Mouse (Mus musculus) midbrain, embryonic 14.5 days (tissue): ENCODE data around the gene Unc13c. TPM values are rescaled to one million over a fixed set of nuclear protein-coding genes. Genes with fewer than 3 reads are reported as not detected.

Experiments
- ATAC-seq: fragments of 200-750 bp; cut with Nextera tagmentation; 2 replicates; pipeline ENCODE4 v1.8.0; 2017; ENCODE audit warnings: moderate number of reproducible peaks, moderate library complexity; ENCODE audit not compliant: low FRiP score, low TSS enrichment
- DNase-seq: peaks from one replicate; pipeline ENCODE4 v3.0.0-alpha.2; 2015
- H3K27ac ChIP-seq: fragments of 300-500 bp; sonication (generic); replicated peaks from 2 replicates; pipeline ENCODE4 v1.5.1; 2014; ENCODE audit warnings: mild to moderate bottlenecking, low read depth, low read length, moderate library complexity
- H3K27me3 ChIP-seq: fragments of 300-500 bp; sonication (generic); 2 replicates; pipeline ENCODE4 v1.6.1; 2014; ENCODE audit warnings: low read length, control low read depth, mixed read lengths; ENCODE audit not compliant: control insufficient read depth, insufficient read depth
- H3K36me3 ChIP-seq: fragments of 300-500 bp; sonication (generic); 2 replicates; pipeline ENCODE4 v1.6.1; 2014; ENCODE audit warnings: low read length, control low read depth; ENCODE audit not compliant: control insufficient read depth, insufficient read depth
- H3K4me1 ChIP-seq: fragments of 300-500 bp; sonication (generic); 2 replicates; pipeline ENCODE4 v1.6.1; 2014; ENCODE audit warnings: mild to moderate bottlenecking, antibody characterized with exemption, low read length, control low read depth; ENCODE audit not compliant: control insufficient read depth, insufficient read depth
- H3K4me2 ChIP-seq: fragments of 300-500 bp; sonication (generic); 2 replicates; pipeline ENCODE4 v1.6.1; 2014; ENCODE audit warnings: mild to moderate bottlenecking, low read length, moderate library complexity
- H3K4me3 ChIP-seq: fragments of 300-500 bp; sonication (generic); replicated peaks from 2 replicates; pipeline ENCODE4 v1.5.1; 2014; ENCODE audit warnings: low read depth, low read length
- H3K9ac ChIP-seq: fragments of 300-500 bp; sonication (generic); replicated peaks from 2 replicates; pipeline ENCODE4 v1.6.1; 2014; ENCODE audit warnings: mild to moderate bottlenecking, low read length, moderate library complexity
- H3K9me3 ChIP-seq: fragments of 300-500 bp; sonication (generic); 2 replicates; pipeline ENCODE4 v1.6.1; 2016; ENCODE audit warnings: low read length, control low read depth, mixed read lengths; ENCODE audit not compliant: control insufficient read depth
- WGBS: fragments of 180-500 bp; shearing (Covaris S2); extraction: QIAGEN DNeasy Blood & Tissue Kit; methylation state at CpG from one replicate; pipeline ENCODE4 v1.1.7; 2014; 5-methylcytosine and 5-hydroxymethylcytosine counted together
- polyA plus RNA-seq: library from polyadenylated mRNA; unstranded; fragments of >200 nt; fragmentation: Nextera tagmentation; extraction: Ambion mirVana; gene quantifications from 2 replicates; pipeline ENCODE4 v1.2.1, GENCODE M21; 2014

The Unc13c gene
- 4.1 and 4.7 TPM in 2 replicates for polyA plus RNA-seq

GRCm38 (mm10) chr9:73968641-73969121 is at the start of gene Unc13c:
Gene Unc13c, minus strand, starts transcription at chr9:73968966.
- Histone ChIP-seq H3K36me3 (no peaks in the 10 kb centered on the region), H3K9ac (peak within 1 kb of the TSS; percentile 44), H3K9me3 (no peaks in the 10 kb centered on the region), H3K4me1 (peaks cover 7% of the 10 kb centered on the region; the same call in 1 of the 2 replicates), H3K27ac (peak within 1 kb of the TSS; percentile 63), H3K27me3 (no peaks in the 10 kb centered on the region; the same call in 1 of the 2 replicates), H3K4me3 (peak within 1 kb of the TSS; percentile 37), H3K4me2 (peak within 1 kb of the TSS; percentile 66)
- peak; percentile 64; the same call in 1 of the 2 replicates for ATAC-seq
- peak; percentile 75 for DNase-seq
- 2% methylated on average over 17 of the region's 17 CpGs for WGBS

GRCm38 (mm10) chr9:74007976-74008686 is 39.4 kb upstream of the Unc13c start:
- WGBS, result 77% methylated on average over 7 of the region's 7 CpGs
- no peaks in the 10 kb centered on the region for H3K9me3 ChIP-seq
- no peaks in the 10 kb centered on the region for H3K27me3 ChIP-seq
- DNase-seq (peak; percentile 30), ATAC-seq (no peak)
- H3K4me3 ChIP-seq, result no peak overlapping the region
- no peaks in the 10 kb centered on the region for H3K4me1 ChIP-seq
- H3K27ac ChIP-seq, result no peak overlapping the region
- H3K36me3 ChIP-seq, result no peaks in the 10 kb centered on the region
- no peak overlapping the region for H3K4me2 ChIP-seq
- H3K9ac ChIP-seq, result no peak overlapping the region

- Histone ChIP-seq H3K4me3 (no peak overlapping the region), H3K4me1 (0 out of 2 replicates have a peak, but pooled peaks cover 5% of the 10 kb centered on the region), H3K9ac (no peak overlapping the region), H3K4me2 (no peak overlapping the region), H3K27ac (peak overlapping the region; percentile 37; the same call in 1 of the 2 replicates), H3K9me3 (no peaks in the 10 kb centered on the region), H3K36me3 (no peaks in the 10 kb centered on the region), H3K27me3 (no peaks in the 10 kb centered on the region)
- ATAC-seq (no peak), DNase-seq (peak; percentile 37)
- 28% methylated on average over 6 of the region's 6 CpGs for WGBS
These were observed 33.7 kb upstream of the Unc13c start for GRCm38 (mm10) chr9:74002388-74002990.

GRCm38 (mm10) chr9:73988096-73988495 is 19.3 kb upstream of the Unc13c start:
- no peak for ATAC-seq
- no peaks in the 10 kb centered on the region; the same call in 1 of the 2 replicates for H3K9me3 ChIP-seq
- no peaks in the 10 kb centered on the region for H3K4me1 ChIP-seq
- no peak overlapping the region for H3K9ac ChIP-seq
- no peak for DNase-seq
- H3K36me3 ChIP-seq, result no peaks in the 10 kb centered on the region
- H3K4me2 ChIP-seq, result no peak overlapping the region
- no peak overlapping the region for H3K4me3 ChIP-seq
- H3K27ac ChIP-seq, result no peak overlapping the region
- no peaks in the 10 kb centered on the region for H3K27me3 ChIP-seq

- DNase-seq (no peak), ATAC-seq (no peak)
- no peak overlapping the region for H3K4me2 ChIP-seq
- no peaks in the 10 kb centered on the region for H3K27me3 ChIP-seq
- H3K9ac ChIP-seq, result no peak overlapping the region
- 83% methylated on average over 2 of the region's 2 CpGs for WGBS
- H3K4me1 ChIP-seq, result no peaks in the 10 kb centered on the region
- no peak overlapping the region for H3K4me3 ChIP-seq
- no peaks in the 10 kb centered on the region for H3K36me3 ChIP-seq
- no peaks in the 10 kb centered on the region; the same call in 1 of the 2 replicates for H3K9me3 ChIP-seq
- H3K27ac ChIP-seq, result no peak overlapping the region
These were observed 18.5 kb upstream of the Unc13c start for GRCm38 (mm10) chr9:73987236-73987635.

GRCm38 (mm10) chr9:73982597-73983344 is 14.0 kb upstream of the Unc13c start:
- H3K4me1 ChIP-seq, result no peaks in the 10 kb centered on the region
- H3K27ac ChIP-seq, result no peak overlapping the region
- ATAC-seq (peak; percentile 50; the same call in 1 of the 2 replicates), DNase-seq (peak; percentile 94)
- no peaks in the 10 kb centered on the region for H3K27me3 ChIP-seq
- no peak overlapping the region for H3K4me2 ChIP-seq
- 11% methylated on average over 6 of the region's 6 CpGs for WGBS
- H3K4me3 ChIP-seq, result no peak overlapping the region
- H3K9me3 ChIP-seq, result no peaks in the 10 kb centered on the region
- H3K36me3 ChIP-seq, result no peaks in the 10 kb centered on the region
- H3K9ac ChIP-seq, result no peak overlapping the region

GRCm38 (mm10) chr9:73972327-73972988 is 3.7 kb upstream of the Unc13c start:
- Histone ChIP-seq H3K9me3 (no peaks in the 10 kb centered on the region), H3K27ac (no peak overlapping the region), H3K4me2 (no peak overlapping the region), H3K4me3 (no peak overlapping the region), H3K36me3 (no peaks in the 10 kb centered on the region), H3K9ac (no peak overlapping the region), H3K4me1 (peaks cover 7% of the 10 kb centered on the region; the same call in 1 of the 2 replicates), H3K27me3 (no peaks in the 10 kb centered on the region; the same call in 1 of the 2 replicates)
- DNase-seq (no peak), ATAC-seq (no peak)
- WGBS, result 90% methylated on average over 8 of the region's 8 CpGs

- peak; percentile 58 for DNase-seq
- peak; percentile 34; the same call in 1 of the 2 replicates for ATAC-seq
- Histone ChIP-seq H3K27ac (no peak overlapping the region), H3K4me2 (no peak overlapping the region), H3K9me3 (no peaks in the 10 kb centered on the region), H3K27me3 (no peaks in the 10 kb centered on the region; the same call in 1 of the 2 replicates), H3K36me3 (no peaks in the 10 kb centered on the region), H3K9ac (no peak overlapping the region), H3K4me3 (no peak overlapping the region), H3K4me1 (peaks cover 7% of the 10 kb centered on the region; the same call in 1 of the 2 replicates)
- 7% methylated on average over 9 of the region's 9 CpGs for WGBS
These were observed 2.0 kb upstream of the Unc13c start for GRCm38 (mm10) chr9:73970717-73971116.
